Comparison of ENCODE assay signal across 13 mouse cellular contexts in the genomic region with DNA sequence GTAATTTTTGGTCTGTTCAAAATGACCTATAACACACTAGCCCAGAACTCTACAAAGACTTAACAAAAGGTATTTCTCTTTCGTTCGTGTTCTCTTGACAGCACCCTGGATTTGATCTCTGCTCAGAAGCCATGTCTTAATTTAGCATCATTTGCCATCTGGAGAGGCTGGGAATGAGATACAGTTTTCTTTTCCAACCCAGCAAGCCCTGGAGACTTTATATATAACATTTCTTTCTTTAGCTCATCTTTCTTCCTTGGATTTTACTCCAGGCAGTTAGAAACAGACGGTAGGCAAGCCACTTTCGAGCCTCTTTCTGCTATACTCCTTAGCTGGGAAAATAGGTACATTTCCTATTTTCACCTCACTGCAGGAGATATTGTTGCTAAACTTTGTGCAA. TPM values are rescaled to one million over a fixed set of nuclear protein-coding genes. Genes with fewer than 3 reads are reported as not detected.
DNase-seq lines count a peak whose midpoint lies in the region.
"Had no signal": no experiment of that assay in that cellular context is flagged by ENCODE, and none has a peak within 500 bp of the region (broad histone marks: within the 10 kb centered on the region; RNA-seq: fewer than 3 reads in every experiment).

No protein-coding gene starts in this region.

- intact Hi-C loops in left cerebral cortex, postnatal 4 days (cut with DNase I), result no loop called here

- peak; percentile 42 for DNase-seq in cerebellum, adult 9-10 months
- DNase-seq in cerebellum, postnatal 4 days (ENCODE audit: low spot score in 2 of 2), result no peak
- peak; percentile 23 for DNase-seq in left cerebral cortex, adult 11 months (ENCODE audit: low spot score)
- DNase-seq in left cerebral cortex, postnatal 4 days, result no peak
- DNase-seq in left cerebral cortex, adult 18-20 months (ENCODE audit: low spot score in 2 of 2), result peak; percentile 3 to 31
- peak; percentile 6 to 43 for DNase-seq in right cerebral cortex, postnatal 36 days (ENCODE audit: low spot score in 2 of 2)
- DNase-seq in kidney, postnatal 36 days, result no peak
- no peak for DNase-seq in testis, postnatal 14 days (ENCODE audit: low spot score)
- DNase-seq: adrenal gland, postnatal 25 days; lung, embryonic 14.5 days; lung, postnatal 4 days; spleen, adult 18-20 months had no signal

RNA-seq across cellular contexts. Expression of gene Cytip, which starts 45.3 kb away (rescaled TPM):
- total RNA-seq in left cerebral cortex, postnatal 4 days (2021), result under 1 TPM; 0.64 to 0.91 TPM
- under 1 TPM; 0.21 to 0.37 TPM for total RNA-seq in left cerebral cortex, adult 18-20 months (2021)
- total RNA-seq: layer of hippocampus, adult 18-20 months had no signal

Comparison
In these comparisons a context has a peak if more than half of its experiments do, and no peak if none do; other contexts are left out.
1. DNase-seq: peak in cerebellum, adult 9-10 months (single experiment), left cerebral cortex, adult 11 months (single experiment), left cerebral cortex, adult 18-20 months (2 of 2) and right cerebral cortex, postnatal 36 days (2 of 2); none in cerebellum, postnatal 4 days (0 of 2), left cerebral cortex, postnatal 4 days (single experiment), kidney, postnatal 36 days (0 of 2) and testis, postnatal 14 days (single experiment).